In the genomic region with DNA sequence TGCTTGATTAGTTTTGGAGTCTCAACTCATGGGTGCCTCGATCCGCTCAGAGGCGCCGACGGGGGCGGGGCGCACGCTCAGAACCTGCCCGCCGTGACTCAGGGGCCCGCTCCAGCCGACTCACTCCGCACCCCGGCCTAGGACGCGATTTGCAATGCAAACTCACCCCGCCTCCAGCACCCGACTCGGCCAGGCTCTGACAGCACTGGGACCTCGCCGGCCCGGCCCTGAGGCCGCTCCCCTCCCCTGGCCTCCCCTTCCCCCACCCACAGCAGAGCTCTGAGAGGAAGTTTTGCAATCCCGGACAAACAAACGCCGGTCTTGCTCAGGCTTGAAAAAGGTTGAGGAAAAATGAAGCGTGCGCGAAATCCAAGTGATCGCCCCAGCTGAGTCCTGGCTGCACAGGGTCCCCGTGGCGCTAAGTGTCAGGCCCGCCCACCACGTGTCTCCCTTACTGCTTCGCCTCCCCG, we compare ENCODE assay signal across 8 mouse cellular contexts. TPM values are rescaled to one million over a fixed set of nuclear protein-coding genes. Genes with fewer than 3 reads are reported as not detected.
DNase-seq lines count a peak whose midpoint lies in the region; ATAC-seq lines count a peak whose summit lies in the region.

No protein-coding gene starts in this region.

- H3K27ac ChIP-seq in heart, embryonic 16.5 days (ENCODE audit: low read length): no peak overlapping the region
- H3K27ac ChIP-seq in limb, embryonic 12.5 days: no peak overlapping the region
- H3K27ac ChIP-seq in midbrain, embryonic 13.5 days: no peak overlapping the region

- DNase-seq in ovary, postnatal 36 days (ENCODE audit: low spot score): peak; percentile 33
- DNase-seq in ovary, adult 18-20 months (ENCODE audit: low spot score): no peak
- DNase-seq in layer of hippocampus, adult 8-10 months (ENCODE audit: low spot score in 2 of 2): no peak

- peak; percentile 59 for ATAC-seq in common myeloid progenitor, adult 5-6 weeks (replicated peaks; ENCODE audit: low read depth, poor library complexity, severe bottlenecking)
- ATAC-seq in heart, embryonic 16.5 days (replicated peaks; ENCODE audit: extremely low read depth, insufficient read depth, low FRiP score): peak; percentile 44; the same call in 1 of the 2 replicates
- peak; percentile 12; the same call in 1 of the 2 replicates for ATAC-seq in limb, embryonic 12.5 days (ENCODE audit: insufficient number of reproducible peaks, insufficient read depth, low FRiP score, low TSS enrichment, low read depth)
- peak; percentile 53 for ATAC-seq in midbrain, embryonic 13.5 days
- ATAC-seq in erythroid progenitor cell, adult 5-6 weeks (replicated peaks; ENCODE audit: low FRiP score, poor library complexity, severe bottlenecking): no peak

- peak overlapping the region; percentile 58 for H3K4me3 ChIP-seq in heart, embryonic 16.5 days (ENCODE audit: low read length)
- peak overlapping the region; percentile 50 for H3K4me3 ChIP-seq in limb, embryonic 12.5 days (replicated peaks)
- peak overlapping the region; percentile 47 for H3K4me3 ChIP-seq in midbrain, embryonic 13.5 days (replicated peaks)

- peaks cover 69% of the 10 kb centered on the region for H3K27me3 ChIP-seq in heart, embryonic 16.5 days (ENCODE audit: control insufficient read depth, insufficient read depth, low read length)
- peaks cover 95% of the 10 kb centered on the region for H3K27me3 ChIP-seq in limb, embryonic 12.5 days
- H3K27me3 ChIP-seq in midbrain, embryonic 13.5 days: peaks cover 87% of the 10 kb centered on the region

- peak overlapping the region; percentile 58 for H3K9ac ChIP-seq in heart, embryonic 16.5 days (ENCODE audit: low read length)
- peak overlapping the region; percentile 55 for H3K9ac ChIP-seq in limb, embryonic 12.5 days (replicated peaks)
- peak overlapping the region; percentile 50 for H3K9ac ChIP-seq in midbrain, embryonic 13.5 days (replicated peaks)

- no peaks in the 10 kb centered on the region for H3K9me3 ChIP-seq in heart, embryonic 16.5 days (replicated peaks; ENCODE audit: control insufficient read depth, low read length)
- no peaks in the 10 kb centered on the region for H3K9me3 ChIP-seq in limb, embryonic 12.5 days
- 0 out of 2 replicates have a peak, but pooled peaks cover 2% of the 10 kb centered on the region for H3K9me3 ChIP-seq in midbrain, embryonic 13.5 days

- H3K4me2 ChIP-seq in heart, embryonic 16.5 days (ENCODE audit: low read depth, low read length): peak overlapping the region; percentile 98
- peak overlapping the region; percentile 96 for H3K4me2 ChIP-seq in limb, embryonic 12.5 days
- peak overlapping the region; percentile 90 for H3K4me2 ChIP-seq in midbrain, embryonic 13.5 days (replicated peaks)

- peaks cover 18% of the 10 kb centered on the region for H3K4me1 ChIP-seq in heart, embryonic 16.5 days (ENCODE audit: control insufficient read depth, insufficient read depth, low read length)
- peaks cover 26% of the 10 kb centered on the region for H3K4me1 ChIP-seq in limb, embryonic 12.5 days (replicated peaks)
- H3K4me1 ChIP-seq in midbrain, embryonic 13.5 days (replicated peaks): peaks cover 37% of the 10 kb centered on the region

- no peaks in the 10 kb centered on the region for H3K36me3 ChIP-seq in heart, embryonic 16.5 days (ENCODE audit: control insufficient read depth, insufficient read depth)
- no peaks in the 10 kb centered on the region for H3K36me3 ChIP-seq in limb, embryonic 12.5 days
- no peaks in the 10 kb centered on the region for H3K36me3 ChIP-seq in midbrain, embryonic 13.5 days

- WGBS in heart, embryonic 16.5 days: under 1% methylated on average over 36 of the region's 36 CpGs
- WGBS in limb, embryonic 12.5 days: under 1% methylated on average over 36 of the region's 36 CpGs
- 0% methylated on average over 35 of the region's 36 CpGs for WGBS in midbrain, embryonic 13.5 days

RNA-seq across cellular contexts. Expression of a gene that starts 1.6 kb away (rescaled TPM):
- total RNA-seq in common myeloid progenitor, adult 5-6 weeks (2017): 0.27 TPM in 1 of 2 replicates, not detected in the other
- 0.80 and 0.91 TPM in 2 replicates for polyA plus RNA-seq in heart, embryonic 16.5 days (2015; fragmentation: Nextera tagmentation; extraction: Ambion mirVana)
- polyA plus RNA-seq in limb, embryonic 12.5 days (2016; fragmentation: Nextera tagmentation; extraction: Ambion mirVana): 0.42 and 1.1 TPM in 2 replicates
- 0.35 and 0.50 TPM in 2 replicates for polyA plus RNA-seq in midbrain, embryonic 13.5 days (2015; fragmentation: Nextera tagmentation; extraction: Ambion mirVana)
- 1.4 TPM in 1 of 2 replicates, not detected in the other for total RNA-seq in erythroid progenitor cell, adult 5-6 weeks (2015; ENCODE audit: low replicate concordance)
- total RNA-seq in erythroid progenitor cell, adult 5-6 weeks (2017; ENCODE audit: low replicate concordance): not detected in 2 replicates
- under 1 TPM; 0.27 to 0.85 (median 0.36) TPM for total RNA-seq in layer of hippocampus, adult 8-10 months (2022)

RNA-seq across cellular contexts. Expression of a gene that starts 36.5 kb away (rescaled TPM):
- total RNA-seq in common myeloid progenitor, adult 5-6 weeks (2017): not detected in 2 replicates
- polyA plus RNA-seq in heart, embryonic 16.5 days (2015; fragmentation: Nextera tagmentation; extraction: Ambion mirVana): 0.28 and 0.31 TPM in 2 replicates
- 0.41 and 1.3 TPM in 2 replicates for polyA plus RNA-seq in limb, embryonic 12.5 days (2016; fragmentation: Nextera tagmentation; extraction: Ambion mirVana)
- polyA plus RNA-seq in midbrain, embryonic 13.5 days (2015; fragmentation: Nextera tagmentation; extraction: Ambion mirVana): 22.4 and 59.8 TPM in 2 replicates
- total RNA-seq in erythroid progenitor cell, adult 5-6 weeks (2015; ENCODE audit: low replicate concordance): not detected in 2 replicates
- not detected in 2 replicates for total RNA-seq in erythroid progenitor cell, adult 5-6 weeks (2017; ENCODE audit: low replicate concordance)
- total RNA-seq in layer of hippocampus, adult 8-10 months (2022): under 1 TPM; 0.39 to 0.89 (median 0.53) TPM

RNA-seq across cellular contexts. Expression of a gene that starts 37.4 kb away (rescaled TPM):
- 115 and 119 TPM in 2 replicates for total RNA-seq in common myeloid progenitor, adult 5-6 weeks (2017)
- 2.5 and 2.9 TPM in 2 replicates for polyA plus RNA-seq in heart, embryonic 16.5 days (2015; fragmentation: Nextera tagmentation; extraction: Ambion mirVana)
- polyA plus RNA-seq in limb, embryonic 12.5 days (2016; fragmentation: Nextera tagmentation; extraction: Ambion mirVana): 2.2 and 2.8 TPM in 2 replicates
- 0.50 and 0.72 TPM in 2 replicates for polyA plus RNA-seq in midbrain, embryonic 13.5 days (2015; fragmentation: Nextera tagmentation; extraction: Ambion mirVana)
- 69.6 and 81.1 TPM in 2 replicates for total RNA-seq in erythroid progenitor cell, adult 5-6 weeks (2015; ENCODE audit: low replicate concordance)
- 47.7 and 48.9 TPM in 2 replicates for total RNA-seq in erythroid progenitor cell, adult 5-6 weeks (2017; ENCODE audit: low replicate concordance)
- under 1 TPM in 2 of 4 experiments, not detected in 2; 0.70 to 0.75 TPM for total RNA-seq in layer of hippocampus, adult 8-10 months (2022)

Comparison
In these comparisons a context has a peak if more than half of its experiments do, and no peak if none do; other contexts are left out.
1. RNA of a gene that starts 37.4 kb away (total RNA-seq): 115 to 119 TPM in common myeloid progenitor, adult 5-6 weeks and 47.7 to 81.1 TPM in erythroid progenitor cell, adult 5-6 weeks; 0.70 to 0.75 TPM in layer of hippocampus, adult 8-10 months; every median in the first group is over 10 times any median in the second.
2. Peak in every context shown above with its lines, with median percentiles within 50 percentile points of each other: H3K4me2 ChIP-seq, H3K4me3 ChIP-seq and H3K9ac ChIP-seq.